Mouse (Mus musculus) neural tube, postnatal 0 days (tissue): ENCODE data around the gene Cdh4. TPM values are rescaled to one million over a fixed set of nuclear protein-coding genes. Genes with fewer than 3 reads are reported as not detected.

Source experiments
- polyA plus RNA-seq: library from polyadenylated mRNA; unstranded; fragments of >200 nt; fragmentation: Nextera tagmentation; extraction: Ambion mirVana; gene quantifications from 2 replicates; pipeline ENCODE4 v1.2.1, GENCODE M21; 2015

Cdh4 gene
- 27.1 and 34.5 TPM in 2 replicates for polyA plus RNA-seq

GRCm38 (mm10) chr2:179442191-179442540 lies at the start of gene Cdh4:
Gene Cdh4 (plus strand): TSS chr2:179442431.

